Mouse (Mus musculus): ENCODE results near the gene Usp19. TPM values are rescaled to one million over a fixed set of nuclear protein-coding genes. Genes with fewer than 3 reads are reported as not detected.

The Usp19 gene
- polyA plus RNA-seq, 1 experiment from 2014 or later: 43.8 TPM

- 92% methylated on average over 15 of the region's 15 CpGs for WGBS
- Histone ChIP-seq H3K9ac (ENCODE audit: low read depth, low read length) (no peak overlapping the region), H3K4me3 (replicated peaks; ENCODE audit: low read depth, low read length) (no peak overlapping the region), H3K27me3 (ENCODE audit: insufficient read depth, low read length) (no peaks in the 10 kb centered on the region), H3K27ac (no peak overlapping the region), H3K9me3 (replicated peaks; ENCODE audit: low read length) (no peaks in the 10 kb centered on the region), H3K36me3 (ENCODE audit: insufficient read depth, low read length) (peaks cover 70% of the 10 kb centered on the region), H3K4me2 (ENCODE audit: low read length) (no peak overlapping the region), H3K4me1 (replicated peaks; ENCODE audit: insufficient read depth, low read length) (no peaks in the 10 kb centered on the region)
- ATAC-seq (replicated peaks; ENCODE audit: low FRiP score, low read depth) (no peak), DNase-seq (ENCODE audit: low spot score) (no peak)
- TF ChIP-seq CTCF (IDR thresholded peaks at IDR 0.05; ENCODE audit: low read depth): no peak
These were observed 9.5 kb downstream of the Usp19 start for GRCm38 (mm10) chr9:108499943-108500342.

GRCm38 (mm10) chr9:108506901-108507300 lies 16.5 kb downstream of the Usp19 start:
- no peak overlapping the region for H3K9ac ChIP-seq (ENCODE audit: low read depth, low read length)
- no peak for ATAC-seq (replicated peaks; ENCODE audit: low FRiP score, low read depth)

GRCm38 (mm10) chr9:108507619-108508434 lies 17.4 kb downstream of the Usp19 start, which contains the start of gene Qars:
Qars (plus strand) TSS chr9:108507706.
- peak within 1 kb of the TSS; percentile 73 for H3K9ac ChIP-seq (ENCODE audit: low read depth, low read length)
- H3K4me2 ChIP-seq (ENCODE audit: low read length): peak within 1 kb of the TSS; percentile 66
- peak; percentile 96 for ATAC-seq (replicated peaks; ENCODE audit: low FRiP score, low read depth)
- under 1% methylated on average over 37 of the region's 37 CpGs for WGBS
- H3K4me1 ChIP-seq (replicated peaks; ENCODE audit: insufficient read depth, low read length): peaks cover 10% of the 10 kb centered on the region
- peak; percentile 99 for DNase-seq (ENCODE audit: low spot score)
- H3K36me3 ChIP-seq (ENCODE audit: insufficient read depth, low read length): peaks cover 24% of the 10 kb centered on the region
- H3K9me3 ChIP-seq (replicated peaks; ENCODE audit: low read length): no peaks in the 10 kb centered on the region
- no peak for TF ChIP-seq CTCF (IDR thresholded peaks at IDR 0.05; ENCODE audit: low read depth)
- H3K27ac ChIP-seq: peak within 1 kb of the TSS; percentile 85
- H3K27me3 ChIP-seq (ENCODE audit: insufficient read depth, low read length): no peaks in the 10 kb centered on the region
- peak within 1 kb of the TSS; percentile 58 for H3K4me3 ChIP-seq (replicated peaks; ENCODE audit: low read depth, low read length)

More at GRCm38 (mm10) chr9:108506901-108507300, 16.5 kb downstream of the Usp19 start:
- Histone ChIP-seq H3K4me1 (replicated peaks; ENCODE audit: insufficient read depth, low read length) (peaks cover 10% of the 10 kb centered on the region), H3K4me2 (ENCODE audit: low read length) (peak overlapping the region; percentile 66), H3K9me3 (replicated peaks; ENCODE audit: low read length) (no peaks in the 10 kb centered on the region), H3K36me3 (ENCODE audit: insufficient read depth, low read length) (peaks cover 16% of the 10 kb centered on the region), H3K27ac (peak overlapping the region; percentile 85), H3K27me3 (ENCODE audit: insufficient read depth, low read length) (no peaks in the 10 kb centered on the region), H3K4me3 (replicated peaks; ENCODE audit: low read depth, low read length) (no peak overlapping the region)
- no peak for DNase-seq (ENCODE audit: low spot score)
- no peak for TF ChIP-seq CTCF (IDR thresholded peaks at IDR 0.05; ENCODE audit: low read depth)
- WGBS: 89% methylated on average over 7 of the region's 7 CpGs

GRCm38 (mm10) chr9:108508776-108509175 lies 18.4 kb downstream of the Usp19 start:
- Histone ChIP-seq H3K9me3 (replicated peaks; ENCODE audit: low read length) (no peaks in the 10 kb centered on the region), H3K27ac (no peak overlapping the region), H3K9ac (ENCODE audit: low read depth, low read length) (peak overlapping the region; percentile 73), H3K27me3 (ENCODE audit: insufficient read depth, low read length) (no peaks in the 10 kb centered on the region), H3K4me1 (replicated peaks; ENCODE audit: insufficient read depth, low read length) (peaks cover 10% of the 10 kb centered on the region), H3K4me3 (replicated peaks; ENCODE audit: low read depth, low read length) (peak overlapping the region; percentile 58), H3K4me2 (ENCODE audit: low read length) (peak overlapping the region; percentile 66), H3K36me3 (ENCODE audit: insufficient read depth, low read length) (peaks cover 29% of the 10 kb centered on the region)
- no peak for TF ChIP-seq CTCF (IDR thresholded peaks at IDR 0.05; ENCODE audit: low read depth)
- 86% methylated on average over 7 of the region's 7 CpGs for WGBS
- DNase-seq (ENCODE audit: low spot score) (no peak), ATAC-seq (replicated peaks; ENCODE audit: low FRiP score, low read depth) (no peak)

DNA sequence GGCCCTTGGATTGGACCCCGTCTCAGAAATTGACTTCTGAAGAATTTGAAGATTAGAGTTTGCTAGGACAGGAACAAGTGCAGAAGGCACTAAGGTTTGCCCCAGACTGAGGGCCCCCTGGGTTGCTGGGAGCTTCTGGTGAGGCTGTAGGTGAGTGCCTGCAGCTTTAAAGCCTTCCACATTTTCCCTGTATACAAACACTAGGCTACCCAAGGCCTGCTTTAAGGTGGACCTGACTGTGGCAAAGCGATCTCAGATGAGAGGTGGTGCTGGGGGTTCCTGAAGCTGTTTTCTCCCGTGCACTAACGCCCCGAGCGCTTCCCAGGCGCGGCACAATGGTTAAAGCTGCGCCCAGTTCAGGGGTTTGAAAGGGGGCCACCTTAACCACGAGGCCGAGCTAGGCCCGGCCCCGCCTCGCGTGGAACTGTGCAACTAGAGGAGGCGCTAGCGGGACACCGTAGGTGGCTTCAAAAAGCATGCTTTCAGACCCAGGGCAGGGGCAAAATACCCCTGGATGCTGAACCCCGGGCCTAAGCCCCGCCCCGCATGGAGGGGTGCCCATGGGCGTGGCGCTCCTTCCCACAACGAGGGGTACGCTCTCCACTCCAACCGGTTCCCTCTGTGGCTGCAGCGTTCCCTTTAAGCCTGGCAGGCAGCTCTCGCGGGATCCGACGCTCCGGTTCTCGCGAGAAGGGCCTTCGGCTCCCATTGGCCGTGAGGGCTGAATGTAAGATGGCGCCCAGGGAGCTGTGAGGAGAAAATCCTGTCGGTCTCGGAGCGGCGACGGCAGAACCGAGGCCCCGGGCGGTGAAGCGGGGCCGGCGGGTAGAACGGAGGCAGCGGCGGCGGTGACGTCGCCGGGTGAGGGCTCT lies 26.2 kb downstream of the Usp19 start, which contains the start of gene Qrich1:
Gene Qrich1 (plus strand): TSS at position 427 of the 872 bp plus-strand sequence.
- H3K27me3 ChIP-seq (ENCODE audit: insufficient read depth, low read length): no peaks in the 10 kb centered on the region
- WGBS: 1% methylated on average over 51 of the region's 55 CpGs
- H3K36me3 ChIP-seq (ENCODE audit: insufficient read depth, low read length): peaks cover 36% of the 10 kb centered on the region
- H3K27ac ChIP-seq: peak within 1 kb of the TSS; percentile 99
- peak within 1 kb of the TSS; percentile 83 for H3K4me3 ChIP-seq (replicated peaks; ENCODE audit: low read depth, low read length)
- DNase-seq (ENCODE audit: low spot score) (peak; percentile 98), ATAC-seq (replicated peaks; ENCODE audit: low FRiP score, low read depth) (peak; percentile 96)
- H3K4me1 ChIP-seq (replicated peaks; ENCODE audit: insufficient read depth, low read length): no peaks in the 10 kb centered on the region
- H3K9ac ChIP-seq (ENCODE audit: low read depth, low read length): peak within 1 kb of the TSS; percentile 98
- TF ChIP-seq CTCF (IDR thresholded peaks at IDR 0.05; ENCODE audit: low read depth): 0 out of 2 replicates have a peak, but pooled peaks have one; percentile 23
- H3K9me3 ChIP-seq (replicated peaks; ENCODE audit: low read length): no peaks in the 10 kb centered on the region
- peak within 1 kb of the TSS; percentile 81 for H3K4me2 ChIP-seq (ENCODE audit: low read length)
